Mouse (Mus musculus): ENCODE measurements around the gene Igflr1.

Gene Igflr1

GRCm38 (mm10) chr7:30564970-30565571 is at the start of gene Igflr1:
Igflr1 (plus strand) TSS chr7:30565427.
- DNase-seq (ENCODE audit: low read depth in 1 of 2, low spot score in 2 of 2): no peak

DNA sequence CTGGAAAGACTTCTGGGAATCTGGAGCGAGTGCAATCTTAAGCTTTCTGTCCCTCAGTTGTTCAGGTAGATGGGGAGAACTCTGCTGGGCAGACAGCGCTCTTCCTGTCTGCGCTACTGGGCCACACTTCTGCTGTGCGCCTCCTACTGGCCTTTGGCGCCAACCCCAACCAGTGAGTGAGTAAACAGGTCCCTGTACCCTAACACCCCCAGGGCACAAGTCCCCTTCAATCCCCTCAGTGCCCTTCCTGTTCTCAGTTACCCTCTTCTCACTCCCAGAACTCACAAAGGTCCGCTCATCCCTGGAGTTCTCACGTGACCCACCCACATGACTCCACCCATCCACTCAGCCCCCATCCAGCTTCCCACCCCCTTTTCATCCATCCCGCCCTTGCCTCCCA is 46.9 kb upstream of the Igflr1 start:
- no peak for DNase-seq (ENCODE audit: low read depth in 1 of 2, low spot score in 2 of 2)

DNA sequence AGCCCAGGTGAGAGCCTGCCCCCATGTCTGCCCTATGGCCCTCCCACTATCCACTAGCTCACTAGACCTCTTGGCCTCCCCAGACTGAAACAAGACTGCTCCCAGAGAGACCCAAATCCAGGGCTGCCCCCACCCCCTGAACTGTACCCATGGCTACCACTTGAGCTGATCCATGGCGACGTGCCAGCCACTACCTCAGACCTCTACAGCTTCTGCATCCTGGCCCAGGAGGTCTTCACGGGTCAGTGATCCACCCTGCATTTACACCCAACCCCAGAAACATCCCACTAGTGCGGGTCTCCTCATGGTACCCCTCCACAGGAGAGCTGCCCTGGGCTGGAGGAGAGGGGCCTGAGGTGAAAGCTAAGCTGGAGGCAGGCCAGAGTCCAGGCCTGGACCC is 44.8 kb upstream of the Igflr1 start:
- DNase-seq (ENCODE audit: low read depth in 1 of 2, low spot score in 2 of 2): no peak

GRCm38 (mm10) chr7:30520856-30521255 is 44.4 kb upstream of the Igflr1 start:
- no peak for DNase-seq (ENCODE audit: low read depth in 1 of 2, low spot score in 2 of 2)

- DNase-seq (ENCODE audit: low read depth in 1 of 2, low spot score in 2 of 2): no peak
Measured at GRCm38 (mm10) chr7:30522871-30523270, 42.4 kb upstream of the Igflr1 start.

DNA sequence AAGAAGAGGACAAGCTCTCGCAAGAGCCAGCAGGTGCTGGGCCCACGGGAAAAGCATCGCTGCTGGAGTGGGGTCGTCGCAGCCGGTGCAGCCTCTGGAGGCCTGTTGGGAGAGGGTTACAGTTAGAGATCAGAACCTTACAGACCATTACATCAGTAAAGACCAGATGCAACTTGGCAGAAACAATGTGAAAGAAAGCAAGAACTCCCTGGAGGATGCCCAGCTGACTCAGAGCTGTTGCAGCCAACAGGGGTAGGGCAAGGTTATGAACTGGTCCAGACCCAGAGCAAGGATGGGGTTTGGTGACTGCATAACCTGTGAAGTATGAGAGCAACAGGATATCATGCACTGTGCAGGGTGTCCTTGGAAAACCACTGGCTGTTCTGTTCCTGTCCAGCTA is 40.7 kb upstream of the Igflr1 start:
- DNase-seq (ENCODE audit: low read depth in 1 of 2, low spot score in 2 of 2): no peak

DNA sequence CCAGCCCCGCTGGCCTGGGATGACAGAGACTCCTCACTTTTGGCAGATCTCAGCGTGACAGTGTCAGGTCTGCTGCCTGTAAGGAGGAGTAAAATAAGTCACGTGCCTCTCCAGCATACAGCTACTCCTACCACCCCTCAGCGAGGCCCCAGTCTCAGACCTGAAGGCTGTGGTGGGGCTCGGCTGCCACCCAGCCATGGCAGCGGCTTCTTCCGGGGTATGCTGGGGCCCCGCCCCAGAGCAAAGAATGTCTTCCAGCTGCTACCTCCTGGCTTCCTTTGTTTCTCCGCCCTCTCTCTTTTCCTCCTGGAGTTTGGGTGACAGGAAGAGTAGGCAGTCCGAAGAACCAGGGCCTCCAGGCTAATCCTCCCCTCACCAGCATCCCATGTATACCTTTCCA is 39.3 kb upstream of the Igflr1 start:
- DNase-seq (ENCODE audit: low read depth in 1 of 2, low spot score in 2 of 2): no peak

DNA sequence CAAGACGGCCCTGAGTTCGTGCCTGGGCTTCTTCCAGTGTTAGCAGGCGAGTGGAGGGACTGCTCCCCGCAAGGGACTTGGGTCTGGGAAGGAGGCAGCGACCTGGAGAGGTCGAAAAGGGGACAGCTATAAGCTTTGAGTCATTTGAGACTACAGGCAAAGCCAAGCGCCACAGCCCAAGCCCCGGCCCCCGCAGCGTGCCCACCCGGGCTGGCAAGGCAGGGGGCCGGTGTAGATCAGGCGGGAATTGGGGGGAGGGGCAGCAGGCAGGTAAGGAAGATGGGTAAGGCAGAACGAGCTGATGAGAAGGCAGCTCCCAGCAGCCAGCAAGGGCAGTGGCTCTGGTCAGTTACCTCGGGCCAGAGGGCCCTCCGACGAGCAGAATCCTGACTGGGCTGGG is 38.8 kb upstream of the Igflr1 start:
- DNase-seq (ENCODE audit: low read depth in 1 of 2, low spot score in 2 of 2): no peak

DNA sequence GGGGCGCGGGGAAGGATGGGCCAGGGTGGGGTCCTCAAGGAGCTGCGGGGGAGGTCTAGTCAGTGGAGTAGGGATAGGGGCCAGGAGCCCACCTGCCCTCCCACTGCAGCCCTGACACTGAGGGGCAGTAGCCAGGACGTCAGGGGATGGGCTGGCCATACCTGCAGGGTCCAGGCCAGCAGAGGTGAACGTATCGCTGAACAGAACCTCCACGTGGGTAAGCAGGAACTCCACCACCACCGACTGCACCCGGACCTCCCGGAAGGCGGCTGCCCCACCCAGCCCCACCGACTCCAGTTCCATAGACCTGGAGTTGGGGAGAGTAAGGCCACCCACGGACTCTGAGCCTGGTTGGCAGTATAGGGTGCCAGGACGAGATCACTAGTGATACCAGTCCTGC is 38.2 kb upstream of the Igflr1 start:
- no peak for DNase-seq (ENCODE audit: low read depth in 1 of 2, low spot score in 2 of 2)

DNA sequence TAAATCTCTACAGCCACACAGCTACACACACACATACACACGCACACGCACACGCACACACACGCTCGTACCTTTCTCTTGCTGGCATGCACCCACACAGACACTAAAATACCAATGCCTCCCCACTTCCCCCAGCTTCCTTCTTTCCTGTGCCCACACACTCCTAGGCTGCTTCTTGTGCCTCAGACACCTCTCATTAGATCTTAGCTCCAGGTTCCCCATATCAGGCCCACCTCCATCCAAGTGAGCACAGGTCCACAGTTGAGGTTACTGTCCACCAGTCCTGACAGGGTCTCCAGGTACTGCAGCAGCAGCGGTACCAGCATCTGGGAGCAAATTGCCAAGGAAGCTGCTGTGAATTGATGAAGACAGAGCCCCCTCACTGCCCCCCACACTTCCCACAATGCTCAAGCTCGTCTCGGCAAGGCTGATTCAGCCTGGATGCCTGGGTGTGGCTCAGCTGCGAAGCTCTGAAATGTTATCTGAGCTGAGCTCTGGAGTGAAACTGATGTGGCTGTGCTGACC is 33.9 kb upstream of the Igflr1 start:
- DNase-seq (ENCODE audit: low read depth in 1 of 2, low spot score in 2 of 2): no peak

- no peak for DNase-seq (ENCODE audit: low read depth in 1 of 2, low spot score in 2 of 2)
Measured at GRCm38 (mm10) chr7:30532931-30533330, 32.3 kb upstream of the Igflr1 start.

GRCm38 (mm10) chr7:30533941-30534632 is 31.1 kb upstream of the Igflr1 start:
- DNase-seq (ENCODE audit: low read depth in 1 of 2, low spot score in 2 of 2): no peak

- DNase-seq (ENCODE audit: low read depth in 1 of 2, low spot score in 2 of 2): peak; percentile 78 to 79
Measured at GRCm38 (mm10) chr7:30534633-30535577, 30.3 kb upstream of the Igflr1 start, which contains the start of gene Arhgap33. Arhgap33 (minus strand) TSS chr7:30535060.

DNA sequence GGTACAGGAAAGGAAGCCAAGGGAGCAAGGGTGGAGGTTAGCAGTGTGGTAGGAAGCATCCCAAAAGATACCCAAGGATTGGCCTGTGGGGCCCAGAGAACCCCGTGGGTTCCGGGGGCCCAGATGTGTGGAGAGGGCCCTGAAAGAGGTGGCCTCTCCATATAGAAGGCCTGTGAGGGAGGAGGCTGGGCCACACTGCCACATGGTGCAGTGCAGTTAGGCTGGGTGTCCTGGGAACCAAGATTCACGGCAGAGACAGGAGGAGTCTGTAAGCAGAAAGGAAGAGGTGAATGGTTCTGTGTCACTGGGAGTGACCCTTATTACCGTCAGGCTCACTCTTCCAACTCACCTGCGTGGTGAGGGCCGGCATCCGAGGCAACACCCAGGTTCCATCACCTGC is 24.7 kb upstream of the Igflr1 start:
- DNase-seq (ENCODE audit: low read depth in 1 of 2, low spot score in 2 of 2): no peak

- DNase-seq (ENCODE audit: low read depth in 1 of 2, low spot score in 2 of 2): no peak
Measured at GRCm38 (mm10) chr7:30544327-30544726, 20.9 kb upstream of the Igflr1 start.

GRCm38 (mm10) chr7:30549880-30550279 is 15.3 kb upstream of the Igflr1 start:
- no peak for DNase-seq (ENCODE audit: low read depth in 1 of 2, low spot score in 2 of 2)

GRCm38 (mm10) chr7:30550603-30551002 is 14.6 kb upstream of the Igflr1 start:
- DNase-seq (ENCODE audit: low read depth in 1 of 2, low spot score in 2 of 2): no peak

GRCm38 (mm10) chr7:30551445-30552101 is 13.7 kb upstream of the Igflr1 start:
- peak in 1 of 2 experiments; percentile 41 for DNase-seq (ENCODE audit: low read depth in 1 of 2, low spot score in 2 of 2)

GRCm38 (mm10) chr7:30552102-30553020 is 12.9 kb upstream of the Igflr1 start, which contains the start of the genes Hspb6 and Proser3:
Hspb6 (plus strand) TSS chr7:30552178.
Proser3 (minus strand) TSS chr7:30552299.
- DNase-seq (ENCODE audit: low read depth in 1 of 2, low spot score in 2 of 2): peak; percentile 85 to 88

Measured in monocyte, adult 2 months (primary cell).